Mouse (Mus musculus): ENCODE results near the gene Kars.

Gene Kars

GRCm38 (mm10) chr8:112010997-112011815, at the start of gene Kars, which contains the start of gene Terf2ip:
Gene Kars (minus strand): TSS chr8:112011323.
Gene Terf2ip (plus strand): TSS chr8:112011398.
- peak; percentile 99 for DNase-seq

GRCm38 (mm10) chr8:112054456-112054855, 43.3 kb upstream of the Kars start:
- no peak for DNase-seq

- no peak for DNase-seq
These were observed 40.4 kb upstream of the Kars start for GRCm38 (mm10) chr8:112051537-112051936.

GRCm38 (mm10) chr8:112049984-112050383, 38.9 kb upstream of the Kars start:
- DNase-seq = no peak

- DNase-seq = no peak
These were observed 37.2 kb upstream of the Kars start for GRCm38 (mm10) chr8:112048293-112048692.

GRCm38 (mm10) chr8:112045896-112046295, 34.8 kb upstream of the Kars start:
- DNase-seq = peak; percentile 92

- no peak for DNase-seq
These were observed 34.1 kb upstream of the Kars start for GRCm38 (mm10) chr8:112045182-112045581.

GRCm38 (mm10) chr8:112037521-112037920, 26.4 kb upstream of the Kars start:
- DNase-seq = no peak

GRCm38 (mm10) chr8:112034603-112035002, 23.5 kb upstream of the Kars start:
- no peak for DNase-seq

GRCm38 (mm10) chr8:112033071-112033470, 21.9 kb upstream of the Kars start:
- DNase-seq = peak; percentile 59

- peak; percentile 55 for DNase-seq
These were observed 19.5 kb upstream of the Kars start for GRCm38 (mm10) chr8:112030663-112031062.

- DNase-seq = no peak
These were observed 18.3 kb upstream of the Kars start for GRCm38 (mm10) chr8:112029455-112029854.

- no peak for DNase-seq
These were observed 3.8 kb upstream of the Kars start, which contains the start of gene Gm6793 for GRCm38 (mm10) chr8:112014936-112015335. Gene Gm6793 (minus strand): TSS chr8:112015036.

GRCm38 (mm10) chr8:112011816-112012242, 706 bp upstream of the Kars start:
- peak; percentile 94 for DNase-seq

GRCm38 (mm10) chr8:112009558-112009957, 1.6 kb downstream of the Kars start:
- no peak for DNase-seq

GRCm38 (mm10) chr8:112007669-112008068, 3.5 kb downstream of the Kars start:
- no peak for DNase-seq

- no peak for DNase-seq
These were observed 5.5 kb downstream of the Kars start for GRCm38 (mm10) chr8:112005601-112006000.

GRCm38 (mm10) chr8:112004754-112005153, 6.4 kb downstream of the Kars start:
- no peak for DNase-seq

- no peak for DNase-seq
These were observed 18.5 kb downstream of the Kars start for GRCm38 (mm10) chr8:111992703-111993039.

- peak; percentile 99 for DNase-seq
These were observed 19.0 kb downstream of the Kars start, which contains the start of gene Adat1 for GRCm38 (mm10) chr8:111992013-111992702. Gene Adat1 (minus strand): TSS chr8:111992302.

GRCm38 (mm10) chr8:111991278-111991677, 19.8 kb downstream of the Kars start:
- DNase-seq = no peak

- DNase-seq = peak; percentile 93
These were observed 21.2 kb downstream of the Kars start for GRCm38 (mm10) chr8:111989911-111990310.

- DNase-seq = no peak
These were observed 26.6 kb downstream of the Kars start for GRCm38 (mm10) chr8:111984511-111984910.

- no peak for DNase-seq
These were observed 29.0 kb downstream of the Kars start for GRCm38 (mm10) chr8:111982116-111982515.
